Mouse (Mus musculus) leukemia stem cell, adult 10-12 weeks (primary cell): ENCODE results near the gene Tmem174. TPM values are rescaled to one million over a fixed set of nuclear protein-coding genes. Genes with fewer than 3 reads are reported as not detected.

Source experiments
- polyA plus RNA-seq: library from polyadenylated mRNA; stranded (reverse); fragments of >175 nt; gene quantifications from 2 replicates; pipeline ENCODE4 v1.2.3, GENCODE M21; 2012; ENCODE audit warnings: low replicate concordance

Tmem174 gene
- not detected in 2 replicates for polyA plus RNA-seq

DNA sequence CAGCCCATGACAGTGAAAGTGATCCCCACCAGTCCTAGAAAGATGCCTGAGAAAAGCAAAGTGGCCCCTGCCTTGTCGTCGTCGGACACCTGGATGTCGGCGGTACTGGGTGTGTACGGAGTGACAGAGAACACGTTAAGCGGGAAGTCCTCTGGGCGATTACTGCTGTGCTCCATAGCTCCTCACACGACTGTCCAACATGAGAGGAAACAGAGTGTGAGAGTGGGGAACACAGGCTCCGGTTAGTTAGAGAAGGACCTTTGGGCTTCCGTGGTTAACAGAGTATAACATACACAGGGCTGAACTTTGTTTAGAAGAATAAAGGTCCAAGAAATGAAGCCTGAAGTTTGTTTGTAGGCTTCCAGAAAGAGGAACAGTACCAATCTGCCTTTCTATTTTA, at the start of gene Tmem174:
Gene Tmem174, minus strand, starts transcription at position 266 of the 400 bp plus-strand sequence.

Other genes with a start within 250 kb of the Tmem174 start
- 0.96 and 1.1 TPM in 2 replicates for gene Gm10320, start 145.4 kb downstream of the Tmem174 start, polyA plus RNA-seq
- not detected in 2 replicates for gene Tmem171, start 57.4 kb upstream of the Tmem174 start, polyA plus RNA-seq
- gene Fcho2, start 178.0 kb upstream of the Tmem174 start, polyA plus RNA-seq: 0.37 and 1.1 TPM in 2 replicates